Mouse (Mus musculus) ES-E14 (cell line): ENCODE measurements around the gene Prrt4. TPM values are rescaled to one million over a fixed set of nuclear protein-coding genes. Genes with fewer than 3 reads are reported as not detected.

Experiments
- DNase-seq: peaks from one replicate; pipeline ENCODE4 v3.0.0-alpha.2; 2013; ENCODE audit warnings: low read depth, low spot score
- H3K27ac ChIP-seq: 2 replicates; pipeline ENCODE4 v1.5.1; 2012; ENCODE audit warnings: low read depth, mild to moderate bottlenecking, low read length, moderate library complexity, mixed read lengths; ENCODE audit not compliant: poor library complexity, insufficient read depth, severe bottlenecking
- H3K36me3 ChIP-seq: 2 replicates; pipeline ENCODE4 v1.6.1; 2012; ENCODE audit warnings: mild to moderate bottlenecking, low read length, moderate library complexity, mixed read lengths; ENCODE audit not compliant: control insufficient read depth, poor library complexity, insufficient read depth, severe bottlenecking
- H3K4me1 ChIP-seq, 2 experiments: fragments of 150-350 bp in 1 of 2; sonication (generic) in 1 of 2; 2 replicates each; pipeline ENCODE4 v1.6.1; 2012; ENCODE audit warnings: low read length in 2 of 2, mild to moderate bottlenecking in 1 of 2, mixed read lengths in 1 of 2; ENCODE audit not compliant: control insufficient read depth in 2 of 2, insufficient read depth in 2 of 2, poor library complexity in 1 of 2
- H3K4me3 ChIP-seq, 2 experiments: fragments of 150-350 bp in 1 of 2; sonication (generic) in 1 of 2; 2 replicates each; pipeline ENCODE4 v1.5.1; 2012; ENCODE audit warnings: low read length in 2 of 2, low read depth in 1 of 2, mild to moderate bottlenecking in 1 of 2, mixed read lengths in 1 of 2; ENCODE audit not compliant: insufficient read depth in 1 of 2, poor library complexity in 1 of 2, severe bottlenecking in 1 of 2
- H3K9ac ChIP-seq: 2 replicates; pipeline ENCODE4 v1.6.1; 2012; ENCODE audit warnings: low read depth, mild to moderate bottlenecking, low read length, mixed read lengths; ENCODE audit not compliant: poor library complexity, insufficient read depth, severe bottlenecking
- H3K9me3 ChIP-seq: fragments of 150-350 bp; sonication (generic); 2 replicates; pipeline ENCODE4 v1.6.1; 2012; ENCODE audit warnings: low read depth, mild to moderate bottlenecking, low read length; ENCODE audit not compliant: control insufficient read depth, insufficient read depth
- CHD2 ChIP-seq: IDR thresholded peaks from 2 replicates; pipeline ENCODE4 v1.6.1; 2014; ENCODE audit warnings: mild to moderate bottlenecking, low read depth, low read length, inconsistent platforms
- HCFC1 ChIP-seq: IDR thresholded peaks from 2 replicates; pipeline ENCODE4 v1.6.1; 2012; ENCODE audit warnings: low read length, inconsistent platforms, borderline replicate concordance; ENCODE audit not compliant: insufficient read depth
- MAFK ChIP-seq: IDR thresholded peaks from 2 replicates; pipeline ENCODE4 v1.6.1; 2014; ENCODE audit warnings: mild to moderate bottlenecking, low read depth, low read length, inconsistent platforms; ENCODE audit not compliant: insufficient read depth
- ZC3H11A ChIP-seq: IDR thresholded peaks from 2 replicates; pipeline ENCODE4 v1.6.1; 2012; ENCODE audit warnings: low read depth, mild to moderate bottlenecking, inconsistent platforms, low read length, borderline replicate concordance
- ZNF384 ChIP-seq: IDR thresholded peaks from 2 replicates; pipeline ENCODE4 v1.6.1; 2012; ENCODE audit warnings: low read depth, low read length, inconsistent platforms
- in situ Hi-C, 2 experiments: fragments of 600-800 bp; cut with MboI; formaldehyde crosslinking; loops; one replicate each; pipeline ENCODE4 v1.15.1; 2025; ENCODE audit warnings: low sequenced_read_pairs in 2 of 2, inconsistent platforms in 1 of 2; ENCODE audit not compliant: unreplicated experiment in 2 of 2
- total RNA-seq: library from RNA; depleted of rRNA; stranded (reverse); fragments of 300-350 nt; gene quantifications from 2 replicates; pipeline ENCODE4 v1.2.3, GENCODE M21; 2012

Prrt4 gene
- total RNA-seq, 1 experiment = 0.40 TPM

- peaks cover 0 to 14% of the 10 kb centered on the region in 2 experiments; a peak in 2 of 4 replicates for H3K4me1 ChIP-seq
- TF ChIP-seq MAFK (no peak), HCFC1 (no peak), ZNF384 (no peak), ZC3H11A (no peak), CHD2 (no peak)
- no peak overlapping the region for H3K27ac ChIP-seq
Observed at GRCm38 (mm10) chr6:29210231-29210936, 31.0 kb upstream of the Prrt4 start.

GRCm38 (mm10) chr6:29208178-29208577 lies 28.8 kb upstream of the Prrt4 start:
- no peak overlapping the region for H3K27ac ChIP-seq
- no peak for DNase-seq
- no peak overlapping the region for H3K9ac ChIP-seq
- H3K4me1 ChIP-seq = peaks cover 4 to 11% of the 10 kb centered on the region in 2 experiments; a peak in 2 of 4 replicates
- peaks cover 25% of the 10 kb centered on the region for H3K36me3 ChIP-seq
- no peaks in the 10 kb centered on the region for H3K9me3 ChIP-seq
- in situ Hi-C loops = no loop called here
- H3K4me3 ChIP-seq = no peak overlapping the region
- no peak for TF ChIP-seq CHD2
- no peak for TF ChIP-seq HCFC1
- TF ChIP-seq ZC3H11A = no peak

More at GRCm38 (mm10) chr6:29210231-29210936, 31.0 kb upstream of the Prrt4 start:
- H3K4me3 ChIP-seq = no peak overlapping the region
- H3K36me3 ChIP-seq = peaks cover 10% of the 10 kb centered on the region; the same call in 1 of the 2 replicates
- DNase-seq = no peak
- H3K9ac ChIP-seq = no peak overlapping the region; the same call in 1 of the 2 replicates
- H3K9me3 ChIP-seq = no peaks in the 10 kb centered on the region
- in situ Hi-C loops = no loop called here

- Histone ChIP-seq H3K4me3 (no peak overlapping the region), H3K9me3 (no peaks in the 10 kb centered on the region), H3K36me3 (peaks cover 33% of the 10 kb centered on the region), H3K27ac (no peak overlapping the region), H3K4me1 (peaks cover 4 to 11% of the 10 kb centered on the region in 2 experiments; a peak in 2 of 4 replicates), H3K9ac (no peak overlapping the region)
- no peak for DNase-seq
- TF ChIP-seq ZC3H11A (no peak), MAFK (no peak), HCFC1 (no peak), CHD2 (no peak)
- in situ Hi-C loops = no loop called here
Observed at GRCm38 (mm10) chr6:29207017-29207416, 27.6 kb upstream of the Prrt4 start.

- TF ChIP-seq MAFK (no peak), ZNF384 (no peak), ZC3H11A (no peak), CHD2 (no peak), HCFC1 (no peak)
- H3K36me3 ChIP-seq = peaks cover 40% of the 10 kb centered on the region
- no peaks in the 10 kb centered on the region for H3K9me3 ChIP-seq
- DNase-seq = no peak
- H3K4me3 ChIP-seq = no peak overlapping the region
- H3K4me1 ChIP-seq = peaks cover 4 to 6% of the 10 kb centered on the region in 2 experiments; a peak in 1 of 4 replicates
- in situ Hi-C loops = no loop called here
- no peak overlapping the region for H3K9ac ChIP-seq
- no peak overlapping the region for H3K27ac ChIP-seq
Observed at GRCm38 (mm10) chr6:29206006-29206405, 26.6 kb upstream of the Prrt4 start.
